Mouse (Mus musculus) testis, adult 2 months (tissue): ENCODE measurements at regions not wholly inside any gene's neighbourhood (a gene's known extent, or its start where the extent isn't known, plus 50 kb on each side); places are given as distances from the start of the nearest gene placed in this dataset.

ENCODE experiments used
- CTCF ChIP-seq: fragments of 200-500 bp; IDR thresholded peaks from 2 replicates; pipeline ENCODE4 v1.5.1; 2012; ENCODE audit warnings: low read depth, mild to moderate bottlenecking, inconsistent platforms, low read length, moderate library complexity; ENCODE audit not compliant: control insufficient read depth, insufficient read depth, insufficient replicate concordance
- POLR2A ChIP-seq: fragments of 200-500 bp; IDR thresholded peaks from 2 replicates; pipeline ENCODE4 v1.6.1; 2012; ENCODE audit warnings: low read depth, mild to moderate bottlenecking, inconsistent platforms, low read length, moderate library complexity; ENCODE audit not compliant: control insufficient read depth

DNA sequence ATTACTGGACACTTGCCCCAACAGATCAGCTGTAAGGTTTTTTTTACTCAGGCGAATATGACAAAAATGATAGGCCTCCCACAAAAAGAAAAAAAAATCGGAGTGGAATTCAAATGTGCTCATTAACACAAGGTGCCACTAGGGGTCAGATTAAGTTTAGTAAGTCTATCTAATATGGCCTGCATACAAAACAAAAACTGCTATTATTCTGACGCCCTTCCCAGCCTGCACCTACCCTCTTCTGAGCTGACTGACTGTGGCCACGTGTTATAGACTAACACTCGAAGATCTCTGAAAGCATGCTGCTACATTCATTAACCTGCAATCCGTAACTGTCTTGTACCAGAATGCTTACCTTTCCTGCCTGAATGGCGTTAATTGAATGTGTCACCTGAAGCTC is 182.5 kb upstream of the Zpld1 start:
- TF ChIP-seq CTCF: no peak
- TF ChIP-seq POLR2A: no peak
